Mouse (Mus musculus) neural tube, embryonic 12.5 days (tissue): ENCODE results near the gene Hfe. TPM values are rescaled to one million over a fixed set of nuclear protein-coding genes. Genes with fewer than 3 reads are reported as not detected.

ENCODE experiments used
- ATAC-seq: fragments of 200-750 bp; cut with Nextera tagmentation; 2 replicates; pipeline ENCODE4 v1.8.0; 2017; ENCODE audit warnings: low read depth, mild to moderate bottlenecking, moderate TSS enrichment, moderate library complexity; ENCODE audit not compliant: low FRiP score
- H3K27ac ChIP-seq: fragments of 300-500 bp; sonication (generic); 2 replicates; pipeline ENCODE4 v1.5.1; 2016
- H3K27me3 ChIP-seq: fragments of 300-500 bp; sonication (generic); replicated peaks from 2 replicates; pipeline ENCODE4 v1.6.1; 2016; ENCODE audit warnings: mild to moderate bottlenecking
- H3K36me3 ChIP-seq: fragments of 300-500 bp; sonication (generic); 2 replicates; pipeline ENCODE4 v1.6.1; 2016; ENCODE audit warnings: mild to moderate bottlenecking
- H3K4me1 ChIP-seq: fragments of 300-500 bp; sonication (generic); 2 replicates; pipeline ENCODE4 v1.6.1; 2016
- H3K4me2 ChIP-seq: fragments of 300-500 bp; sonication (generic); replicated peaks from 2 replicates; pipeline ENCODE4 v1.6.1; 2016; ENCODE audit warnings: mild to moderate bottlenecking
- H3K4me3 ChIP-seq: fragments of 300-500 bp; sonication (generic); 2 replicates; pipeline ENCODE4 v1.5.1; 2016
- H3K9ac ChIP-seq: fragments of 300-500 bp; sonication (generic); 2 replicates; pipeline ENCODE4 v1.6.1; 2016; ENCODE audit warnings: mild to moderate bottlenecking
- H3K9me3 ChIP-seq: fragments of 300-500 bp; sonication (generic); 2 replicates; pipeline ENCODE4 v1.6.1; 2016; ENCODE audit warnings: mild to moderate bottlenecking
- WGBS: fragments of 180-500 bp; shearing (Covaris S2); methylation state at CpG from one replicate; pipeline ENCODE4 v1.1.7; 2016; 5-methylcytosine and 5-hydroxymethylcytosine counted together
- polyA plus RNA-seq: library from polyadenylated mRNA; unstranded; fragments of >200 nt; fragmentation: Nextera tagmentation; extraction: Ambion mirVana; gene quantifications from 2 replicates; pipeline ENCODE4 v1.2.1, GENCODE M21; 2016

The Hfe gene
- polyA plus RNA-seq, 1 experiment from 2014 or later = 3.9 TPM

DNA sequence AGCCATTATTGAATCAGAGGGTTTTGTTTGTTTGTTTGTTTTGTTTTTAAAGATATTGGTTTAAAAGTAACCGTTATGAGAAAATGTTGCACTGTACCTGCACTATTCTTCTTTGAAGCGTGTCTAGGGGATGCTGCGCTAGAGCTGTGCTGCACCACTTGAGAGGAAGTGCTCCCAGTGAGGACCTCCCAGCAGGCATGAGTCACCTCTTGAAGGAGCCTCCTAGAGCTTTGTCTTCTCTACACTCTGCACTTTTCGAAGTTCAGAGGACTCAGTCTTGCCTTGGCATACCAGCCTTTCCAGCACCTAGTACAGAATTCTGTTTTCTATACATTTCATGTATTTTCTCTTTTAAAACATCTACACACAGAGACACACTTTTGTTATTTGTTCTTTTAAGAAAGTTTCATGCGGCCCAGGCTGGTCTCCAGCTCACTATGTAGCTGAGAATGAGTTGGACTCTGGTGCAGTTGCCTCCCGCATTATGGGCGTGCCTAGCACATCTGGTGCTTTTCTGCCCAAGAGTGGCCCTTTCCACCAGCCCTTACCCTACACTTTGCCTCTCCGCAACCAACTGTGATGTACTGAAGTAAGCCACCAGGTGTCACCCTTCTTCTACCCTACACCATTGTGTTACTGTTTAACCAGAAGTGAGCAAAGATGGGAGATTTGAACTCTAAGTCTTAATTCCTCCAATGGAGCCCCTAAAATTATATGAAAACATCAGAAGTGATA lies 9.7 kb downstream of the Hfe start:
- WGBS = 30% methylated on average over 8 of the region's 8 CpGs
- Histone ChIP-seq H3K4me1 (peaks cover 3% of the 10 kb centered on the region; the same call in 1 of the 2 replicates), H3K27me3 (no peaks in the 10 kb centered on the region), H3K36me3 (no peaks in the 10 kb centered on the region), H3K9ac (no peak overlapping the region), H3K4me2 (no peak overlapping the region), H3K4me3 (no peak overlapping the region), H3K9me3 (no peaks in the 10 kb centered on the region), H3K27ac (no peak overlapping the region)
- ATAC-seq = peak; percentile 52

DNA sequence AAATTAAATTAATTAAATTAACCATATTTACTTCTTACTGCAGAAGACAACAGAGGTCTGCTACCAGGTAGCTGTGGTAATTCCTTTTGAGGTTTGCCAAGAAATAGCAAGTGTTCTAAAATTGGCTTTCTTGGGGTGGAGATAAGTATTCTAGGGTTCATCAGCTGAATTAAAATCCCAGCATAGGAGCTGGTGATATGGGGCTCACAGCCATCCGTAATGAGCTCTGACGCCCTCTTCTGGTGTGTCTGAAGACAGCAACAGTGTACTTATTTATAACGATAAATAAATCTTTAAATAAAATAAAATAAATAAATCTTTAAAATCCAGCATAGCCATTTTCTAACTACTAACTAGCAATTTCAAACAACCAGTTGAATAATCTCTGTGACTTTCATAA lies 10.9 kb downstream of the Hfe start:
- Histone ChIP-seq H3K4me1 (peaks cover 6% of the 10 kb centered on the region; the same call in 1 of the 2 replicates), H3K27me3 (no peaks in the 10 kb centered on the region), H3K4me2 (no peak overlapping the region), H3K9me3 (no peaks in the 10 kb centered on the region), H3K9ac (no peak overlapping the region), H3K4me3 (no peak overlapping the region), H3K36me3 (no peaks in the 10 kb centered on the region), H3K27ac (no peak overlapping the region)
- 74% methylated on average over 3 of the region's 3 CpGs for WGBS
- ATAC-seq = no peak

DNA sequence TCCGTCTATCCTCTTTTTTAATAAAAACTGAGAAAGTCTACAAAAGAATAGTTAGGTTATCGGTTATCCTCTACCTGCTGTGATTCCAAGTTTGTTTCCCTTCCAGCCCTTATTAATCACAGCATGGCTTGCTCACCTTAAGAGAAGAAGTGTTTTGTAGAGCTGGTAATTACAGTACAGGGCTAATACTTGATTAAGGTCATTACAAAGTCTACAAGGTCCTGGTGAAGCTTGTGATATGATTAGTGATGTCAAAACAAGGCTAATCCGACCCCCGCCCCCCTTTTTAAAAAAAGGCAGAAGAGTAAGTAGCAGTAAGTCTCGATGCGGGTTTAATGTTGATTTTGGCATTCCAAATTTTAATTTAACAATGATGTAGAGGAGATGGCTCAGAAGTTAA lies 11.7 kb downstream of the Hfe start:
- Histone ChIP-seq H3K9ac (no peak overlapping the region), H3K36me3 (no peaks in the 10 kb centered on the region), H3K27ac (0 out of 2 replicates have a peak overlapping the region, but pooled peaks have one; percentile 23), H3K4me3 (no peak overlapping the region), H3K9me3 (no peaks in the 10 kb centered on the region), H3K4me2 (peak overlapping the region; percentile 77), H3K27me3 (no peaks in the 10 kb centered on the region), H3K4me1 (peaks cover 6% of the 10 kb centered on the region; the same call in 1 of the 2 replicates)
- WGBS = 78% methylated on average over 6 of the region's 6 CpGs
- ATAC-seq = no peak

DNA sequence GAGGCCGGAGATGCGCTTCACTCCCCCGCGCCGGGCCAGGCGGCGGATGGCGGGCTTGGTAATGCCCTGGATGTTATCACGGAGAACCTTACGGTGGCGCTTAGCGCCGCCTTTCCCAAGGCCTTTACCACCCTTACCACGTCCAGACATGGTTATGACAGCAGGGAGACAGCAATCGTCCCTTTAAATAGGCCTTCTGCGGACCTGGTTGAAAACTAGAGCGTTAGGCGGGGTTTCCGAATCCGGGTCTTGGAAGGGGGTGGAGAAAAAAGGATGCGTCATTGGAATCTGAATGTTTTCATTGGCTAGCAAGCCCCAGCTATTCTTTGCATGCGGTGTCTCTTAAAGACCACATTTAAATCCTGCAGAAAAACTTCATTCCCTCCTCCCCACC lies 12.4 kb downstream of the Hfe start, which contains the start of gene Hist1h4c:
TSS of gene Hist1h4c (minus strand) at position 155 of the 394 bp plus-strand sequence.
- Histone ChIP-seq H3K9me3 (no peaks in the 10 kb centered on the region), H3K9ac (peak within 1 kb of the TSS; percentile 54), H3K36me3 (no peaks in the 10 kb centered on the region), H3K4me2 (peak within 1 kb of the TSS; percentile 77), H3K27ac (peak within 1 kb of the TSS; percentile 70), H3K4me3 (peak within 1 kb of the TSS; percentile 41), H3K27me3 (no peaks in the 10 kb centered on the region), H3K4me1 (peaks cover 6% of the 10 kb centered on the region; the same call in 1 of the 2 replicates)
- under 1% methylated on average over 20 of the region's 22 CpGs for WGBS
- ATAC-seq = peak; percentile 95

DNA sequence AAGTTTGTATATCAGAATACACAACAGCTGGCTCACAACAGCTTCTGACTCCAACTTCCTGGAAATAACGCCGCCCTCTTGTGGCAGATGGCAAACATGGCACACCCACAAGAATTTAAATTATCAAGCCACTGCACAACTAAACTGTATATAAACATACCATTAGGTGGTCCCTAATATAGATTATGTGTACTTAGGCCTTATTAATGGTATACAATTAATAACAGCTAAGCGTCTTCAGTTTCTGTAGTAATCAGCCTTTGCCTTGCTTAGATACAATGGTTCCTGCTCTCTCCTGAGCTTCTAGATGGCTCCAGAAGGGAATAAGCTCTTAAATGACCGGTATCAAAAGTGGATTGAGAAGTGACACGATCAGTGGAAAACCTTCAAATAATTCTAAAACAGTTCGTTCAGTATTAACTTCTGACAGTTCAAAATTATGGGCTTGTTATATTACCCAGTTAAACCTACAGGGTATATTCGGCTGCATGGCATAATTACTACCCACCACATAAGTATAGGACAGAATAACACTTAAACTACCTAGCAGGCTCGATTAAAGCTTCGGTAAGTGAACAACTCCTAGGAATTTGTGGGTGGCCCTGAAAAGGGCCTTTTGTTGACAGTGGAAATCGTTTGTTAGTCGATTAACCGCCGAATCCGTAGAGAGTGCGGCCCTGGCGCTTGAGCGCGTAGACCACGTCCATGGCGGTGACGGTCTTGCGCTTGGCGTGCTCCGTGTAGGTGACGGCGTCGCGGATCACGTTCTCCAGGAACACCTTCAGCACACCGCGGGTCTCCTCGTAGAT lies 13.0 kb downstream of the Hfe start:
- peak overlapping the region; percentile 70 for H3K27ac ChIP-seq
- no peaks in the 10 kb centered on the region for H3K9me3 ChIP-seq
- peak overlapping the region; percentile 54 for H3K9ac ChIP-seq
- peaks cover 6% of the 10 kb centered on the region; the same call in 1 of the 2 replicates for H3K4me1 ChIP-seq
- peak overlapping the region; percentile 77 for H3K4me2 ChIP-seq
- no peaks in the 10 kb centered on the region for H3K27me3 ChIP-seq
- under 1% methylated on average over 24 of the region's 32 CpGs for WGBS
- H3K36me3 ChIP-seq = no peaks in the 10 kb centered on the region
- ATAC-seq = peak; percentile 82
- H3K4me3 ChIP-seq = peak overlapping the region; percentile 41

DNA sequence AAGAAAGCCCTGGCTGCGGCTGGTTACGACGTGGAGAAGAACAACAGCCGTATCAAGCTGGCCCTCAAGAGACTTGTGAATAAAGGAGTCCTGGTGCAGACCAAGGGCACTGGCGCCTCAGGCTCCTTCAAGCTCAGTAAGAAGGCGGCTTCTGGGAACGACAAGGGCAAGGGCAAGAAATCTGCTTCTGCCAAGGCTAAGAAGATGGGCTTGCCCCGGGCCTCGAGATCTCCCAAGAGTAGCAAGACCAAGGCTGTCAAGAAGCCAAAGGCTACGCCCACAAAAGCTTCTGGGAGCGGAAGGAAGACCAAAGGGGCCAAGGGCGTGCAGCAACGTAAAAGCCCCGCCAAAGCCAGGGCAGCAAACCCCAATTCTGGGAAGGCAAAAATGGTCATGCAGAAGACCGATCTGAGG lies 14.6 kb downstream of the Hfe start:
- H3K27me3 ChIP-seq = no peaks in the 10 kb centered on the region
- H3K9me3 ChIP-seq = no peaks in the 10 kb centered on the region
- H3K36me3 ChIP-seq = no peaks in the 10 kb centered on the region
- no peak overlapping the region for H3K4me3 ChIP-seq
- no peak for ATAC-seq
- H3K4me1 ChIP-seq = peaks cover 6% of the 10 kb centered on the region; the same call in 1 of the 2 replicates
- H3K27ac ChIP-seq = no peak overlapping the region
- WGBS = 54% methylated on average over 15 of the region's 15 CpGs
- H3K4me2 ChIP-seq = peak overlapping the region; percentile 22
- no peak overlapping the region for H3K9ac ChIP-seq

DNA sequence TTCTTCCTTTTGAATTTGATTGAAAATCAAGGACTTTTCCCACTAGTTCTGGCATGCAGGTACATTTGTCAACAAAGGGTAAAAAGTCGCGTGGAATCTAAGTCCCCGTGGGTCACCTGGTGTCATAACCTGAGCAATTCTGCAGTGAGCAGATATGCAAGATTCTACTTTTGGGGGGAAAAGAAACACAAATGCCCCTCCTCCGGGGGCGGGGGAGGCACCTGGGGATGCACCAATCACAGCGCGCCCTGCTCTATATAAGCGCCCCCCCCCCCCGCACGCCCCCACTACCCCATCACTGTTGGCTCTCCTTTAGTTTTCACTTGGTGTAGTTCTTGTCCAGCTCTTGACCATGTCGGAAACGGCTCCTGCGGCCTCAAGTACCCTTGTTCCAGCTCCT lies 15.1 kb downstream of the Hfe start, which contains the start of gene Hist1h1t:
TSS of gene Hist1h1t (plus strand) at position 301 of the 400 bp plus-strand sequence.
- H3K27ac ChIP-seq = no peak within 1 kb of the TSS

DNA sequence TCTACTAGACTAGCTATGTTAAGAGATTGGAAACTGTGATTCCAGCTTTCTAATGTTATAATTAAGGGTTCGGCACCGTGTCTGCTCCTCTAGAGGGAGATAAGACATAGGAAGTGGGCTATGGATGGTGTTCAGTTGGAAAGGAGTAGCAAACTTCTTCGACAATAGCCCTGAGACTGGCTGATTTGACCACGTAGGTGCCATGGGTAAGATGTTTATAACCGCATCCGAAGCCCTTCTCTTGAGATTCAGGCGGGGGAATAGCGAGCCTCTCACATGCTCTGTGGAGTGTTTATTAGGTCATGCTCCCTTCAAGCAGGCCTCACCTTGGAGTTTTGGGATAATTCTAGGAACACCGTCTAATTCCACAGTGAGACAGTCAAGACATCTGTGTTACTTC lies 15.7 kb downstream of the Hfe start:
- H3K9me3 ChIP-seq = no peaks in the 10 kb centered on the region
- H3K4me2 ChIP-seq = no peak overlapping the region
- ATAC-seq = no peak
- H3K27me3 ChIP-seq = no peaks in the 10 kb centered on the region
- no peak overlapping the region for H3K27ac ChIP-seq
- H3K36me3 ChIP-seq = no peaks in the 10 kb centered on the region
- H3K4me1 ChIP-seq = peaks cover 6% of the 10 kb centered on the region; the same call in 1 of the 2 replicates
- WGBS = 95% methylated on average over 9 of the region's 9 CpGs
- H3K9ac ChIP-seq = no peak overlapping the region
- no peak overlapping the region for H3K4me3 ChIP-seq

More for the DNA sequence above, 15.1 kb downstream of the Hfe start, which contains the start of gene Hist1h1t:
- Histone ChIP-seq H3K4me3 (no peak within 1 kb of the TSS), H3K4me2 (peak within 1 kb of the TSS; percentile 22), H3K9ac (no peak within 1 kb of the TSS), H3K27me3 (no peaks in the 10 kb centered on the region), H3K9me3 (no peaks in the 10 kb centered on the region), H3K4me1 (peaks cover 6% of the 10 kb centered on the region; the same call in 1 of the 2 replicates), H3K36me3 (no peaks in the 10 kb centered on the region)
- WGBS = 50% methylated on average over 13 of the region's 13 CpGs
- no peak for ATAC-seq

DNA sequence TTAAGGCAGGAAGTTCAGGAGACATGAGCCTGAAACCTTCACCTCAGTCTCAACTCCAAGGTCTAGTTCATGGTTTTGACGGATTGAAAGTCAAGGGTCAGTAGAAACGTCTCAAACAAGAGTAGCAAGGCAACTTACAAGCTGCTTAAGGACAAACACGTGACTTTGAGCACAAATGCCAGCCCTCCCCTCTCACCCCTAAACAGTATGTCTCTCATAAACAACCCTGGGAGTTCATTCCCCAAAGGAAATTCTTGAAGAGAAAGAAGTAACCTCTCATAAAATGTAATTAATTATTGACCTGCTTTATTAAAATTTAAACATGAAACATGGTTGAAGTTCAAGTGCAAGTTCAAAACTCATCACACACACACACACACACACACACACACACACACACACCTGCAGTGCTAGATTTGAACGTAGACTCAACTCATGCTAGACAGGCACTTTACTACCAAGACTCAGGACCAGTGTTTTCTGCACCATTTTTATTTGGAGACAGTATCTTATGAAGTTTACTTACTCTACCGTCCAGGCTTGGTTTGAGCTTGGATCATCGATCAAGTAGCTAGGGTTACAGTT lies 16.7 kb downstream of the Hfe start:
- Histone ChIP-seq H3K4me3 (no peak overlapping the region), H3K27me3 (no peaks in the 10 kb centered on the region), H3K4me1 (peaks cover 6% of the 10 kb centered on the region; the same call in 1 of the 2 replicates), H3K36me3 (no peaks in the 10 kb centered on the region), H3K4me2 (no peak overlapping the region), H3K9ac (no peak overlapping the region), H3K9me3 (no peaks in the 10 kb centered on the region), H3K27ac (no peak overlapping the region)
- WGBS = 86% methylated on average over 6 of the region's 6 CpGs
- no peak for ATAC-seq

DNA sequence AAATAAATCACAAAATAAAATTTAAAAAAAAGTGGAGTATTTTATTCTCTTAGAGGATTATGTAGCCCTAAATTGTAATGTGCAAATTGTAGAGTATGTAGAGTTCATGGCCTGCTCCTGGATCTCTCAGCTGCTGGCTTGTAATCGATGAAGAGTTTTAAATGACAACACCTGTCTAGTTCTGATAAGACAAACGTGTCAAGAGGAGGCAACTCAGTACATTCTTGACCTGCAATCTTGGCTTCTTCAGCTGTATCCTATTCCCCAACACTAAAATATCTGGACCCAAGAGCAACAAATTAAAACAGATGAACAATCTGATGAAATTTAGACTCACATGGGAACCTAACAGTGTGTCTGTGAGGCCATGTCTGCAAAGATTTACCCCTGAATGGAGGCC lies 21.2 kb downstream of the Hfe start:
- no peaks in the 10 kb centered on the region for H3K9me3 ChIP-seq
- H3K36me3 ChIP-seq = no peaks in the 10 kb centered on the region
- no peaks in the 10 kb centered on the region for H3K27me3 ChIP-seq
- H3K4me3 ChIP-seq = no peak overlapping the region
- no peak overlapping the region for H3K27ac ChIP-seq
- peaks cover 6% of the 10 kb centered on the region; the same call in 1 of the 2 replicates for H3K4me1 ChIP-seq
- no peak overlapping the region for H3K4me2 ChIP-seq
- 85% methylated on average over 2 of the region's 2 CpGs for WGBS
- no peak for ATAC-seq
- H3K9ac ChIP-seq = no peak overlapping the region

DNA sequence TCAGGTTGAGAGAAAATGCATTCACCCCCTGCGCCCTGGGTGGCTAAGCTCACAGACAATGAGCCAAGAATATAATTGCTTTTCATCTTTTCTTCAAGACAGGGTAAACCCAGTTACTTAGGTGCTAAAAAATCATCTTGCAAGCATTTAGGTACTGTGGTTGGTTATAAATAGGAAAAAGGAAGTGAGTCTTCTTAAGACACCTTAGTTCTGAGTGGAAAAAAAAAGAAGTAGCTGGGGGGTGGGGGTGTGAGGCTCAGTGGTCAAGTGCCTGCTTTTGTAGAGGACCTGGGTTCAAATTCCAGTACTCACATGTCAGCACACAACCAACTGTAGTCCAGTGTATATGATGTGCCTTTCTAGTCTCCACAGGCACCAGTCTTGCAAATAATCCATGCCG lies 21.7 kb downstream of the Hfe start:
- no peak for ATAC-seq
- Histone ChIP-seq H3K9ac (no peak overlapping the region), H3K4me1 (peaks cover 6% of the 10 kb centered on the region; the same call in 1 of the 2 replicates), H3K9me3 (no peaks in the 10 kb centered on the region), H3K36me3 (no peaks in the 10 kb centered on the region), H3K27ac (no peak overlapping the region), H3K4me2 (no peak overlapping the region), H3K27me3 (no peaks in the 10 kb centered on the region), H3K4me3 (no peak overlapping the region)
- WGBS = 97% methylated on average over 2 of the region's 2 CpGs

DNA sequence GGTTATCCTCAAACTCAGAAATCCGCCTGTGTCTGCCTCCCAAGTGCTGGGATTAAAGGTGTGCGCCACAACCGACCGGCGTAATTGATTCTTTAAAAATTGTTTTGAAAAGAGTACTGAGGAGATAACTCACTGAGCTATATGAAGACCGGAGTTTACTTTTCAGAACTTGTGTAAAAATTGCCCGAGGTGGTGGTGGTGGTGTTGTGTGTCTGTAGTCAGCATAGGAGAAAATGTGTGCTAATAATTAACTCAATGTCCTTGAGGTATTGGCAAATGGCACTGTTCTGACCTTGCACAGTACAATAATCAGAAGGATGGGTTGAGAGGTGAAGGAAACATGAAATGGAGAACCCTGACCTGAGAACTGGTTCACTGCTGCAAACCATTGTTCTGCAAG lies 22.7 kb downstream of the Hfe start:
- Histone ChIP-seq H3K4me2 (no peak overlapping the region), H3K4me1 (peaks cover 8% of the 10 kb centered on the region), H3K27me3 (no peaks in the 10 kb centered on the region), H3K27ac (no peak overlapping the region), H3K4me3 (no peak overlapping the region), H3K36me3 (no peaks in the 10 kb centered on the region), H3K9ac (no peak overlapping the region), H3K9me3 (no peaks in the 10 kb centered on the region)
- no peak for ATAC-seq
- 94% methylated on average over 7 of the region's 7 CpGs for WGBS
